Mouse (Mus musculus): ENCODE measurements around the gene Trim28. TPM values are rescaled to one million over a fixed set of nuclear protein-coding genes. Genes with fewer than 3 reads are reported as not detected.
A peak's percentile ranks its signal among the peaks of the same experiment; 100 is the strongest.

The Trim28 gene
- polyA plus RNA-seq, 1 experiment: 266 TPM

DNA sequence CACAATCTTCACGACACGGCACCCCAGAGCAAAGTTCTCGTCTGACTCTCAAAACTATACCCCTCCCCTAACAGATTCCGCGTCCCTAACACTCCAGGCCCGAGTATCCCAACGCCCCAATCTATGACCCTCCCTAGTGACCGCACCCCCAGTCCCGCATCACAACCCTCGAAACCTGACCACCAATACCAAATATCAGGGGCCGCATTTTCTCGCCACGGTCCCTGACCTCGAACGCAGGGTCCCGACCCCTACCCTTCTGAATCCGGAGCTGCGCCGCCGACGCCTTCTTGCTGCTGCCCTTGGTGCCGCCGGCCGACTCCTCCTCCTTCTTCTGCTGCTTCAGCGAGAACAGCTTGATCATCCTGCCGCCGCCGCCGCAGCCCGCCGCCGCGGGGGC lies 38.5 kb downstream of the Trim28 start:
- no peak for TF ChIP-seq CTCF (IDR thresholded peaks at IDR 0.05; ENCODE audit: borderline replicate concordance, insufficient read depth, low read depth, low read length)
- TF ChIP-seq POLR2A (IDR thresholded peaks at IDR 0.05; ENCODE audit: borderline replicate concordance, insufficient read depth, low read length): no peak
- Histone ChIP-seq H3K4me3 (replicated peaks; ENCODE audit: insufficient read depth, low read depth, low read length) (peak overlapping the region; percentile 88), H3K27ac (ENCODE audit: insufficient read depth, low read length) (peak overlapping the region; percentile 58), H3K27me3 (ENCODE audit: control insufficient read depth, insufficient read depth, low read length) (no peaks in the 10 kb centered on the region), H3K4me1 (ENCODE audit: control insufficient read depth, insufficient read depth, low read length) (peaks cover 7% of the 10 kb centered on the region)
- DNase-seq: peak in 1 of 2 experiments; percentile 59
- 1% methylated on average over 32 of the region's 33 CpGs for WGBS

DNA sequence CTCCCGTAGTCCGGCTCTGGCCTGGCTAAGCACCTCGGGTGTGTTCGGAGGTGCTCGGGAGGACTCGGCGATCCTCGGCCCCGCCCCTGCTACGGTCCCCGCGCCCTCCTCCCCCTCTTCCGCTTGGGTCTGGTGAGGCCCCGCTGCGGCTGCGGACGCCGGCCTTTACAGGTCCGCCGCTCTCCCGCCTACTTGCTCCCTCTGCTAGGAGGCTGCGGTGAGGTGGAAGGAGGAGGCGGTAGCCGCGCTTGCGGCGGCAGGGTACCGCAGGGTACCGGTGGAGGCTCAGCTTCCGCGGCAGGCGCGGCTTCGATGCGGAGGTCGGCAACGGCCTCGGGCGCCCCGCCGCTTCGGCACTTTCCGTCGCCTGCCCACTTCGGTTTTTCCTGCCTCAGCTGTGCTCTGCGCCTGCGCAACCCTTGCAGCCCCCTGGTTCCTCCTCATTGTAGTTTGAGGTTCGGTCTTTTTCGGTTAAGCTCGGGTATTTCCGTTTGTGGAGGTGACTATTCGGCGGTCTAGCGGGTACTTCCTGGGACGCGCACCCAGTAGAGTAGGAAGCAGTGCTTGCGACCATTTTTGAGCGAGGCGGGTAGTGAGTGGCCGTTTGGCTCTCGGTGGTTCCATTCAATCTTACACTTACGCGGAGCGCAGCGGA lies 39.1 kb downstream of the Trim28 start, which contains the start of gene Ube2m:
Gene Ube2m (minus strand): TSS at position 375 of the 655 bp plus-strand sequence.
- TF ChIP-seq POLR2A (IDR thresholded peaks at IDR 0.05; ENCODE audit: borderline replicate concordance, insufficient read depth, low read length): peak; percentile 85; the same call in 1 of the 2 replicates
- no peak for TF ChIP-seq CTCF (IDR thresholded peaks at IDR 0.05; ENCODE audit: borderline replicate concordance, insufficient read depth, low read depth, low read length)
- Histone ChIP-seq H3K4me1 (ENCODE audit: control insufficient read depth, insufficient read depth, low read length) (peaks cover 14% of the 10 kb centered on the region), H3K4me3 (replicated peaks; ENCODE audit: insufficient read depth, low read depth, low read length) (peak within 1 kb of the TSS; percentile 88), H3K27me3 (ENCODE audit: control insufficient read depth, insufficient read depth, low read length) (no peaks in the 10 kb centered on the region), H3K27ac (ENCODE audit: insufficient read depth, low read length) (peak within 1 kb of the TSS; percentile 99)
- under 1% methylated on average over 64 of the region's 65 CpGs for WGBS
- DNase-seq: peak; percentile 98 to 100

DNA sequence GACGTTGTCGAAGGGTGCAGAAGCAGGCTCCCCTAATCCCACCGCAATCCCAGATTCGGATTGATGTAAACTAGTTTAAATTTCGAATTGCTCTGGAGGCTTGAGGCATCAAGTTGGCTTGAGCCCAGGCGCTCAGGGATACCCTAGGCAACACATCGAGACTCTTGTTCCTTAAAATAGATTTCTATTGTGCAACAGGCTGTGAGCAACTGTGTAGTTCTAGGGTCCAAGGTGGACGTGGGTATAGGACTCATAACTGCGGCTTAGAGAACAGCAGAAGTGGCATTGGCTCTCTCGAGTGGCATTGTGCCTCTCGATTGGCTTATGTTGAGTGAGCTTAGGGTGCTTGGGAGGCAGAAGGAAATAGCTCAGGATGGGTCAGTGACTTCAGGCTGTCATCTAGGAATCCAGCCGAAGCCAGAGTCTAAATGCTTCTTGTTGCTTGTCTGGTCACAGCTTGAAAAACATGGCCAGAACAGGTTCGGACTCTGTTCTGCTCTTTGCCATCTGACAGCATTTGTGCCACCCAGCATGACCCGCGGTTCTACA lies 39.8 kb downstream of the Trim28 start:
- WGBS: 1% methylated on average over 15 of the region's 15 CpGs

DNA sequence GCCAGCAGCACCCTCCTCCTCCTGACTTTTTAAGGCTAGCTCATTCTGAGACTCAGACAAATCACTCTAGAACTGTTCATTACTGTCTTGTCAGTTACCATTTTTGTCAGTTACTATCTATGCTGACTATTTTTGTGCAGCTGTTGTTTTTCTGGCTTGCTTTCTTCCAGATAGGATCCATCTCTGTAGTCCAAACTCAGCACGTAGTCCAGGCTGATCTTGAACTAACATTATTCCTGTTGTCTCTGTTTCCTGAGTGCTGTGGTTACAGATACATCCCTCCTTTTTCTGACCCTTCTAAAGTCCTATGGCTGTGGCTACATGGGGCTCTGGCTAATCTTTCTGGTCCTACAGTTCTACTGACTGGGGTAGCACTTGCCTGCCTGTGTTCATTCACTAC lies 40.3 kb downstream of the Trim28 start:
- Histone ChIP-seq H3K27me3 (ENCODE audit: control insufficient read depth, insufficient read depth, low read length) (no peaks in the 10 kb centered on the region), H3K4me1 (ENCODE audit: control insufficient read depth, insufficient read depth, low read length) (peaks cover 16% of the 10 kb centered on the region), H3K4me3 (replicated peaks; ENCODE audit: insufficient read depth, low read depth, low read length) (peak overlapping the region; percentile 88), H3K27ac (ENCODE audit: insufficient read depth, low read length) (no peak overlapping the region; the same call in 1 of the 2 replicates)
- WGBS: 45% methylated on average over 1 of the region's 1 CpGs
- DNase-seq: no peak
- TF ChIP-seq CTCF (IDR thresholded peaks at IDR 0.05; ENCODE audit: borderline replicate concordance, insufficient read depth, low read depth, low read length): no peak
- no peak for TF ChIP-seq POLR2A (IDR thresholded peaks at IDR 0.05; ENCODE audit: borderline replicate concordance, insufficient read depth, low read length)

More for the DNA sequence above, 39.8 kb downstream of the Trim28 start:
- Histone ChIP-seq H3K27me3 (ENCODE audit: control insufficient read depth, insufficient read depth, low read length) (no peaks in the 10 kb centered on the region), H3K4me3 (replicated peaks; ENCODE audit: insufficient read depth, low read depth, low read length) (peak overlapping the region; percentile 88), H3K27ac (ENCODE audit: insufficient read depth, low read length) (peak overlapping the region; percentile 99), H3K4me1 (ENCODE audit: control insufficient read depth, insufficient read depth, low read length) (peaks cover 16% of the 10 kb centered on the region)
- TF ChIP-seq CTCF (IDR thresholded peaks at IDR 0.05; ENCODE audit: borderline replicate concordance, insufficient read depth, low read depth, low read length) (no peak), POLR2A (IDR thresholded peaks at IDR 0.05; ENCODE audit: borderline replicate concordance, insufficient read depth, low read length) (no peak)
- DNase-seq: no peak

DNA sequence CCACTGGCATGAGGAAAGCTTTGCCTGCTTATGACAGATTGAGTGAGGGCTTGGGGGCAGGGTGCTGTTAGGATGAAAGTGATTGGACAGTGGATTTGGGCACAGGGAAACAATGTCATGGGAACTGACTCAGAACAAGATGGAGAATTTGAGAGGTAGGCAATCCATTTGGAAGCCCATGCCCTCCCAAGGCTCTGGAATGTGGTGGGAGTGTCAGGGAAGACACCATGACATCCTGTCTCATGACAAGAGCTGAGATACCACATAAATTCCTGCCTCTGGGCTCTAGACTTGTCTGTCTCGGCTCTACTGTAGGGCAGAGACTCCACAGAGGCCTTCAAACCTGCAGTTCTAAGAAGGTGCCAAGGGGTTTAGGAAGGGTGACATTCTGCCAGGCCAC lies 42.3 kb downstream of the Trim28 start:
- H3K4me3 ChIP-seq (replicated peaks; ENCODE audit: insufficient read depth, low read depth, low read length): no peak overlapping the region
- H3K27ac ChIP-seq (ENCODE audit: insufficient read depth, low read length): no peak overlapping the region
- no peaks in the 10 kb centered on the region for H3K27me3 ChIP-seq (ENCODE audit: control insufficient read depth, insufficient read depth, low read length)
- peak in 1 of 2 experiments; percentile 6 for DNase-seq
- 78% methylated on average over 1 of the region's 1 CpGs for WGBS
- TF ChIP-seq POLR2A (IDR thresholded peaks at IDR 0.05; ENCODE audit: borderline replicate concordance, insufficient read depth, low read length): no peak
- no peak for TF ChIP-seq CTCF (IDR thresholded peaks at IDR 0.05; ENCODE audit: borderline replicate concordance, insufficient read depth, low read depth, low read length)
- H3K4me1 ChIP-seq (ENCODE audit: control insufficient read depth, insufficient read depth, low read length): peaks cover 20% of the 10 kb centered on the region

DNA sequence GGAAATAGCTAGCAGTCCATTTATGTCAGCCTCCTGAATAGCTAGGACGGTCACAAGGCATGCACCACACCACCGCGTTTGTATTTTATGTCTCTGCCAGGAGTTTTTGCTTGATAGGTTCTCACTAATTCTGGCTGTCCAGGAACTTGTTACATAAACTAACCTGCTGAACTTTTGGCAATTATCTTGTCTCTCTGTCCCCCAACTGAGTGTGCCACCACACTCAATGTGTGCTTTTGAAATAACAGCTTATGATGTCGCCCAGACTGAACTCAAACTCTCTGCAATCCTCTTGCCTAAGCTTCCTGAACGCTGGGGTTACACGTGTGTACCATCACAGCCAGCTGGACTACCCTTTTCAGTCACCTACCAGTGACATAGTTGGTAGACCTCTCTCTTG lies 43.6 kb downstream of the Trim28 start:
- peak overlapping the region; percentile 86 for H3K27ac ChIP-seq (ENCODE audit: insufficient read depth, low read length)
- 77% methylated on average over 6 of the region's 6 CpGs for WGBS
- H3K27me3 ChIP-seq (ENCODE audit: control insufficient read depth, insufficient read depth, low read length): no peaks in the 10 kb centered on the region
- H3K4me3 ChIP-seq (replicated peaks; ENCODE audit: insufficient read depth, low read depth, low read length): no peak overlapping the region
- DNase-seq: no peak
- peaks cover 22% of the 10 kb centered on the region for H3K4me1 ChIP-seq (ENCODE audit: control insufficient read depth, insufficient read depth, low read length)
- TF ChIP-seq POLR2A (IDR thresholded peaks at IDR 0.05; ENCODE audit: borderline replicate concordance, insufficient read depth, low read length) (no peak), CTCF (IDR thresholded peaks at IDR 0.05; ENCODE audit: borderline replicate concordance, insufficient read depth, low read depth, low read length) (no peak)

DNA sequence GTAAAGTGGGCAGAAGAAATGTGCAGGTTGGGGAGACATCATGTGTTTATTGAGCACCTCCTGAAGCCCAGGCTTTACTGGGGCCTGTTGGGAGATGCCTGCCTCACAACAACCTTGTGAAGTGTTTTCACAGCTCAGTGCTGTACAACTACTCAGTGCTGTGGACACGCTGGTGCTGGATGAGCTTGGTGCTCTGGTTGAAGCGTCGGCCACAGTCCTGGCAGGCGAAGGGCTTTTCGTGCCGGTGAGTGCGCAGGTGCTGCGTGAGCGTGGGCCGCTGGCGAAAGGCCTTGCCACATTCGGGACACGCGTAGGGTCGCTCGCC lies 44.2 kb downstream of the Trim28 start:
- Histone ChIP-seq H3K27me3 (ENCODE audit: control insufficient read depth, insufficient read depth, low read length) (no peaks in the 10 kb centered on the region), H3K4me1 (ENCODE audit: control insufficient read depth, insufficient read depth, low read length) (peaks cover 22% of the 10 kb centered on the region), H3K27ac (ENCODE audit: insufficient read depth, low read length) (peak overlapping the region; percentile 86), H3K4me3 (replicated peaks; ENCODE audit: insufficient read depth, low read depth, low read length) (peak overlapping the region; percentile 52)
- no peak for DNase-seq
- TF ChIP-seq POLR2A (IDR thresholded peaks at IDR 0.05; ENCODE audit: borderline replicate concordance, insufficient read depth, low read length): 0 out of 2 replicates have a peak, but pooled peaks have one; percentile 39
- no peak for TF ChIP-seq CTCF (IDR thresholded peaks at IDR 0.05; ENCODE audit: borderline replicate concordance, insufficient read depth, low read depth, low read length)
- 13% methylated on average over 16 of the region's 16 CpGs for WGBS
